Mouse (Mus musculus): ENCODE results near the gene Parvg.

DNA sequence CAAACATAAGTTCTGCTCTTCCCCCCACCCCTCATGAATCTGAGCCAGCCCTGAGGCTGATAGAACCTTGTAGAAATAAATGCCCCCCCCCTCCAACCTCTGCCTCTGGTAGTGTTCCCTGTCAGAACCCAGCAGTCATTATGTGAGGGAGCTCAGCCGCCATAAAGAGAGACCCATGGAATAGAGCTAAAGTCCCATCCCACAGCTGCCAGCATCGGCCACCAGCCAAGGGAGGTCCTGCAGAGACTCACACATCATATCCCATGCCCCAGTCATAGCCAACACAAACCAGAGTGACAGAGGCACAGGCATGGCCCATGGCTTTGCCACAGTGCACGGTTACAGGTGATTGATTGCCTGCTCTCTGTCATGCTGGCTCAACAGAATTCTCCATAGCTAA is 40.9 kb downstream of the Parvg start:
- TF ChIP-seq CTCF (IDR thresholded peaks at IDR 0.05; ENCODE audit: insufficient read depth, low read length) (no peak), POLR2A (IDR thresholded peaks at IDR 0.05; ENCODE audit: borderline replicate concordance, extremely low read depth, low read depth, low read length) (no peak)

Data from lung, adult 2 months (tissue).